Mouse (Mus musculus) gastrocnemius, postnatal 14 days (tissue): ENCODE results near the gene Grid1. TPM values are rescaled to one million over a fixed set of nuclear protein-coding genes. Genes with fewer than 3 reads are reported as not detected.

Source experiments
- DNase-seq: peaks from one replicate; pipeline ENCODE4 v3.0.0; 2021; ENCODE audit warnings: mixed read lengths
- intact Hi-C: fragments of 180-260 bp; cut with DNase I; formaldehyde crosslinking; loops from one replicate; pipeline ENCODE4 v1.15.1; 2025; ENCODE audit warnings: low total_unique reads
- long read RNA-seq, 2 experiments: library from polyadenylated mRNA; stranded (forward); transcript quantifications; one replicate each; pipeline ENCODE4 v2.0.0; 2021
- total RNA-seq, 2 experiments: library from RNA; stranded (reverse); gene quantifications; 2 replicates each; pipeline ENCODE4 v1.2.3; 2021

Grid1 gene
- total RNA-seq = under 1 TPM; 0.04 to 0.24 TPM
- long read RNA-seq, experiment 1 = 0 reads
- long read RNA-seq, experiment 2 = 0 reads

DNA sequence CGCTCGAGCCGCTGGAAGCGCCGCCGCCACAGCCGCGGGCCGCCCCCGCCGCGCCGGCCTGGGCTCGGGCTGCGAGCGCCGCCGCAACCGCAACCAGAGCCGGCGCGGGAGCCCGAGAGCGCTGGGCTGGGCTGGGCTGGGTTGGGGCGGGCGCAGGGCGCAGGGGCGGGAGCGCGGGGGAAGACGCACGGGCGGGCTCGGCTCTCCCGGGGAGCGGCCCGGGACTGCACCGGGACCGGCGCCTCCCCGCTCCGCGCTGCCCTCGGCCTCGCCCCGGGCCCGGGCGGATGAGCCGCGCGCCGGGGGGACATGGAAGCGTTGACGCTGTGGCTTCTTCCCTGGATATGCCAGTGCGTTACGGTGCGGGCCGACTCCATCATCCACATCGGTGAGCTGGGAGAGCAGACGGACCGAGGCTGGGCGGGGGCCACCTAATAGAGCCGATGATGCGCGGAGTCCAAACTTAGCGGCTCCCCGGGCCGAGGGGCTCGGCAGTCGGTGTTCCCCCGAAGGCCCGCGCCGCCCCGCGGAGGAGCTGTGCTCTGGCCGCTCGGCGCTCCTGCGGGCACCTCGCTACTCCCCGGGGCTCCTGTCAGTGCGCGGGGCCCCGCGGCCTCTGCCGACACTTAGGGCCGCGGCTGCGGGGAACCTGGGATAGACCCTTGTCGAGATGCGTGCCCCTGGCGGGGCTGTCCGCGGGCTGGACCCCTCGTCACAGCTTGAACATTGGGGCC is at the start of gene Grid1:
TSS of gene Grid1 (plus strand) at position 190 of the 734 bp plus-strand sequence.
- intact Hi-C loops = loop anchor here (5.0 kb wide), 1 partner anchor 287 kb away; no protein-coding TSS in a partner anchor
- no peak for DNase-seq

DNA sequence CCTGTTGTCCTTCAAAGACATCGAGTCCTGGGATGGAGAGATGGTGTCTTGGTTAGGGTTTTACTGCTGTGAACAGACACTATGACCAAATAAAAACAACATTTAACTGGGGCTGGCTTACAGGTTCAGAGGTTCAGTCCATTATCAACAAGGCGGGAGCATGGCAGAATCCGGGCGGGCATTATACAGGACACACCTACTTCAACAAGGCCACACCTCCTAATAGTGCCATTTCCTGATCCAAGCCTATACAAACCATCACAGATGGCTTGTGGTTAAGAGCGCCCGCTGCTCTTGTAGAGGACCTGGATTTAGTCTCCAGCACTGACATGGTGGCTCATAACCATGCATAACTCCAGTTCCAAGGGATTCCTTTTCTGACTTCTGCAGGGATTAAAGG is 49.4 kb upstream of the Grid1 start:
- intact Hi-C loops = no loop called here
- no peak for DNase-seq

DNA sequence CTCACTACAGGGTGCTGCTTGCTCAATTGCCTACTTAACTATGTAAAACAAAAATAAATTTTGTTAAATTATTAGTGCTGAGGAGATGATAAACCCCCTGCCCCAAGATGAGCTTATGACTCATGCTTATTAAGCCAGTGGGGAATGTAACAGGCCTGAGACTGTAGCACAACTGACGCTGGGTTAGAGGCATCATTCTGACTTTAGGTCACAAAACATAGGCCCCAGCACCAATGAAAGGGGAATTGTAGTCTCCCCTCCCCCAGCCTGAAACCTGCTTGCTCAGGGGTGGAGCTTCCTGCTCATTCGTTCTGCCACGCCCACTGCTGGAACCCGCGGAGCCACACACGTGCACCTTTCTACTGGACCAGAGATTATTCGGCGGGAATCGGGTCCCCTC is 48.3 kb upstream of the Grid1 start:
- intact Hi-C loops = no loop called here
- DNase-seq = no peak

DNA sequence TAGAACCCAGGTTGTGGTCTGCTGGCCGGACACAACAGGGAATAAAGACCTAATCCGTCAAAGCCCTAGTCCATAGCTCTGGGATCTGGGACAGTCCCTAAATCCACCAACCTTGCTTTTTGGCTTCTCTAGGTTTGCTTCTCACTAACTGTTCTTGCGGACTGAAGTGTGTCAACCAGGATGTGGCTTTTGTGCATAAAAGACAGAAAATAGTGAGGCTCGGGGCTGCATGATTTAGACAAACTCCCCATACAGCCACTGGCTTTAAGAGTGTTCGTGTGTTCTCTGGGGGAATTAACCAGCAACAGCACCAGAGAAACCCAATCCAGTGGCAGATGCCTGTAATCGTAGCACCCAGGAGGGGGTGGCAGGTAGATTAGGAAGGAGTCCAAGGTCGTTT is 47.8 kb upstream of the Grid1 start:
- no peak for DNase-seq
- intact Hi-C loops = no loop called here

DNA sequence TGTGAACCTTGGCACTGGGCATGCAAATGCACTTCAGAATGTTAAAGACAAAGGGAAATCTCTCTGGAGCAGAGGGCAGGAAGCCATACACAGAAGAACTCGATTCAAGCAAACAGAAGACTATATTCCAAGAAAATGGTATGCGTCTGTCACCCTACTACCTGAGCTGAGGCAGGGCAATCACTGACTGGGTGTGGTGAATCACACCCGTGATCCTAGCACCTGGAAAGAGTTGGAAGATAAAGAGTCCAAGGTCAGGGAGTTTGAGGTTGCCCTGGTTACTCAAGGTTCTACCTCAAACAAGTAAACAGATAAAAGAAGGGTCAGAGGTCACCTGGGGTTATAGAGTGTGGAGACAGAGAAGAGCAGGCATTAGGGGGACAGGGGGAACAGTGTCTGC is 46.2 kb upstream of the Grid1 start:
- no peak for DNase-seq
- intact Hi-C loops = loop anchor here (2.0 kb wide), 1 partner anchor 155 kb away; no protein-coding TSS in a partner anchor

DNA sequence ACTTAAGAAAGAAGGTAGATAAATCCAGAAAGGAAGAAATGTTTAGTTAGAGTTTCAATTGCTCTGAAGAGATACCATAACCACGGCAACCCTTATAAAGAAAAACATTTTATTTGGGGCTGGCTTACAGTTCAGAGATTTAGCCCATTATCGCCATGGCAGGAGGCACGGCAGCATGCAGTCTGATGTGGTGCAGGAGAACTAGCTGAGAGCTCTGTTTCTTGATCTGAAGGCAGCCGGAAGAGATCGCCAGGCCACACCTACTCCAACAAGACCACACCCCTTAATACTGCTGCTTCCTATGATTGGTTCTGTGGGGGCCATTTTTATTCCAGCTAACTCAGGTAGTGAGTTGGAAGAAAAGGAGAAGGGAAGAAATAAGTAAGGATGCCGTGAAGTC is 45.7 kb upstream of the Grid1 start:
- intact Hi-C loops = loop anchor here (2.0 kb wide), 1 partner anchor 155 kb away; no protein-coding TSS in a partner anchor
- DNase-seq = no peak

DNA sequence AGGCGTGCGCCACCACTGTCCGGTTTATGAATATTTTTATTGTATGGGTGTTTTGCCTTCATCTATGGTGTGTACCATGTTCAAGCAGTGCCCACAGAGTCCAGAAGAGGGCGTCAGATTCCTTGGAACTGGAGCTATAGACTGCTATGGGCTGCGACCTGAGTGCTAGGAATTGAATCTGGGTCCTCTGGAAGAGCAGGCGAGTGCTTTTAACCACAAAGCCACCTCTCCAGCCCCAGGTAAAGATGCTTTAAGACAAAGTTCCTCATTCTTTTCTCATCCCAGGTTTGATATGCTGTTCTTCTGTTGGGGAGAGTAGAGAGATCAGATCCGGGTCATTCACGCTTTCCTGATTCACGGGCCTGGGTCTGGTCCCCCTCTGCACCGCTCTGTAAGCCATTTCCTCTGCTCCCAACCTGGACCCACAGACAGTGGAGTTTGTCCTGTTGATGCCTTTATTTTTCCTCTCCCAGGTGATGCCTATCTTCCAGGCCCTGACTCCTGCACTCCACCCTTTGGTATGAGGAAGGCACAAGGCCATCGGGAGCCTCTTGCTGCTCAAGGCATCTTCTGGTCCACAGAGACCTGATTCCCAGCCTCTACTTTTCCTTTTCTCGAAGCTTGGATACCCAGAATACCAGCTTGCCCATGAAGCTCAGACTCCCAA is 43.1 kb upstream of the Grid1 start:
- intact Hi-C loops = no loop called here
- no peak for DNase-seq

DNA sequence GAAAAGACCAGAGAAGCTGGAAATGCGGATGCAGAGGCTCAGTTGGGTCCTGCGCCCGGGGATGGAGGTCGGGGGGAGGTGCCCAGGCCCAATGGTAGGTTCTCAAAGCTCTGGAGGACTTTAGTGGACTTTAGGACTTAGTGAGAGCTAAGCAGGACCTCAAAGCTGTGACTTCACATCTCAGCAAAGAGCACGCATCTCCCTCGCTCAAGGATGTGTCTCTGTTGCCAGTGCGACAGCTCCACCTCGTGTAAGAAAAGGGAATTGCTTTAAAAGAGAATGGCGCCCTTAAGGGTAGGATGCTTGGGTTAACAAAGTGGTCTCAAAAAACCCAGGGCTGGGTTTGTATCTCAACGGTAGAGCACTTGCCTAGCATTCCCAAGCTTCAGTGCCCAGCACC is 42.1 kb upstream of the Grid1 start:
- intact Hi-C loops = no loop called here
- peak; percentile 10 for DNase-seq

DNA sequence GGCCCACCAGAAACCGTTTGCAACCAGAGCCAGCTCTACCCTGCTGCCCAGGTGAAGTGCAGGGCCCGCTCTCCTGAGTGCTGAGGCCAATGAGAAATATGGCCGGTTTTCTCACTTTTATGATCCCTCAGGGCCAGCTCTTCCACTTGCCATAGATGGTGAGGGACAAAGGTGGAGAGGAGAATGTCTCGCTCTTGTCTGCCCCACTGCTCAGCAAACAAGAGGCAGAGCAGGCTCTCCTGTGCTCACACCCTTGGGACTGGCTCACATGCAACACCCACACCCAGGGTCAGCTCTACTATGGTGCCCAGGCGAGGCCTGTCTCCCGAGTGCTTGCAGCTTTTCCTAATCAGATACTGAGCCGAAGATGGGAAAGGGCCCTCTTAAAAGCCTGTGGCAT is 41.1 kb upstream of the Grid1 start:
- DNase-seq = no peak
- intact Hi-C loops = no loop called here

DNA sequence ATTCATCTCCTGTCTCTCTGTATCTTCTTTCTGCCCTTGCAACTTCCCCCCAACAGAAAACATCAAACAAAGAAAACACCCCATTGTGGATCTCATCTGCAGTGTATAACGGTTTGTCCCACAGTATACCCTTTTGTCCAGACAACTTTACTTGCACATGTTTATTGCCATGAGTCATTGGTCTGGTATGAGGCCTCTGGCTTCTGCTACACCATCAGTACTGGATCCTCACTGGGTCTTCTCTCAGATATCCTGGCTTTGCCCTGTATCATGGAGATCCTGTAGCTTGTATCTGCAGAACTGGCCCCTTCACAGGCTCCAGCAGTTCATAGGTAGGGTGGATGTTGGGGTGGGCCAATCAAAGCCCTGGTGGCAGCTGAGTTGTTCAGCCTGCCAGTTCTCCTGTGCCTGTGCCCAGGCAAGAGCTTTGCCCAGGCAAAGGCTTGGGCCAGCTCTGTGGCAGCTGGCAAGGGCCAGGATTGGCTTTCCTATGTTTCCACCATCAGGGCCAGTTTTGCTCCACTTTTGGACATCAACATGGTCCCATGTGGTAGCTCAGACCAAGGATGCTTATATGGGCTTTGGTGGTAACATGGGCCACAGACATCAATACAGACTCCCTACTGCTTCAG is 26.4 kb upstream of the Grid1 start:
- peak; percentile 17 for DNase-seq
- intact Hi-C loops = no loop called here

DNA sequence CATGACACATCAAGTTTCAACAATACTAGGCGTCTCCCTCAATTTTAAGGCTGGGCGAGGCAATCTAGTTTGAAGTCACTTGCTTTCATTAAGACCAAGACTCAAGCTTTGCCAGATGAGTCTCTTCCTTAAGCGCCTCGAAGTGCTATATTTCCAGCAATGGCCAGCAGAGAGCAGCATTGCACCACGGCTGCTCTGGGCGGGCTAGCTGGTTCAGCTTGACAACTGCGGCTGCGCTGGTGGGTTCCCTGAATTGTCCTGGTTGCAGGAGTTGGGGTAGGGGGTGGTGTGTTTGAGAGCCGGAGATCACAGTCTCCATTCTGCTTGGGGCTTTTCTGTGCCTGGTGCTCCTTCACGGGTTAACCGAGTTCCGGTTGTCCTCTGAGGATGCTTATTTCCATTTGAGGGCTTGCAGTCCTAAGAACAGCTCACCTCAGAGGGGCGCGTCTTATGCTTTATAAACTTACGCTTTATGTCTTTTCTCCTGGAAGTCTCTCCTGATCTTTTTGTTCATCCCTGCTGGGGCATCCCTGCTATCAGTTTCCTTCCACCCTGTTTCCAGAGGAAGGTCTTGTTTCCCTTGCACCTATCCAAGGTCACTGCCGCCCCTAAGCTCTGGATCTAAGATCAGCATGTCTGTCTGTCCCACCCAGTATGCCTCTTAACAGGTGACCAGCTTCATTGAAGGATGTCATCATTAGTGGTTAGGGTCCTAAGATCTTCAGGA is 9.0 kb upstream of the Grid1 start:
- intact Hi-C loops = no loop called here
- DNase-seq = peak; percentile 69

DNA sequence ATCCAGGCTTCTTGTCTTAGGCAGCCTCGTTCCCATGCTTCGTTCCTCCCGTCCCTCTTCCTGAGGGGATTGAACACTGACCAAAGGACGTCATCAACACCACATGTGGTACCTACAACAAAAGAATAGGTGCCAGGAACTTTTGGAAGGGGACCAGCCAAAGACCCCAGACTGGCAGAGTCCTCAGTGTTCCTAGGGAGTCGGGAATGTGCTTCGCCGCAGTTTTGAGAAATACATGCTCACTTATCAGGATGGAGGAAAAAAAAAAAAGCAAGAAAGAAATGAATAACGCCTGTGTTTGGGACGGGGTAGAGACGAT is 8.5 kb upstream of the Grid1 start:
- intact Hi-C loops = no loop called here
- no peak for DNase-seq

DNA sequence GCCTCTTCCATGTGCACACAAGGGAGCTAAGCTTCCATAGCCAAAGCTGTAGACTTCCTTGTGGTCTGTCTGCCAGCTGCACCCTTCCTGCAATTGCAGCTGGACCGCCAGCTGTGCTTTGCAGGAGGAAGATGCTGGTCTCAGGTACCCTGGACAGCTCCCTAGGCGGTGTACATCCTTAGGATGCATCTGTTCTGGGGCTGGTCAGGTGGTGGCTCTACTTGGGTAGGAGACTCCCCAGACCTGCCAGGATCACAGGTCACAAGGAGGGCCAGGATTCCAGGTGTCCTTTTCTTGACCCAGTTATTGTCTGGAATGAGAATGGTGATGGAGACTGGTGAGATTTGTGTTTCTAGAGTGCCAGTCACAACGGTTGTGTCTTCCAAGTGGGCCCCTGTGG is 3.6 kb upstream of the Grid1 start:
- no peak for DNase-seq
- intact Hi-C loops = loop anchor here (5.0 kb wide), 1 partner anchor 291 kb away; no protein-coding TSS in a partner anchor

DNA sequence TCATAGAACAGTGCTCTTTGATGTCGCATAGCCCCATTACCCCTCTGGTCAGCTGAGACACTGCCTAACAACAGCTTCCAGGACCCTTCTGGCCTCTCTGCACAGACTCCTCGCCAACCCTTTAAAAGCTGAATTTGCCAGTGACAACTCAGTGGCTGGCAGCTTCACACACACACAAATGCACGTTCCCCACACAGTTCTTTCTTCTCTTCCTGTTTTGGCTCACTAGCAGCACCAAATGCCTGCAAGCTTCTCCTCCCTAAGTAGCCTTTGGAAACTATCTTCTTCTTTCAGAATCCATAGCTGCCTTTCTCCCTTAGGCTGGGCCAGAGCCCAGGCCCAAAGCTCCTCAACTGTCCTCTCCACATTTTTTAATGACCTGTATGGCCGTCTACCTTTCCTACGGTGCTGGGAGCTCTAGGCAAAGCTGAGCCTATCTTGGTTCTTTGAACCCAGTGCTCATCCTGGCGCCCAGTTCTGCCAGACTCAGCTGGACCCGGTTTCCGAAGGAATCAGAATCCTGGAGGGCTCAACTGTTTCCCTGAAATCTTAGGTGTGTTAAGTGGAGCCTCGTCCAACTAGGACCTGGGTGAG is 1.4 kb upstream of the Grid1 start:
- intact Hi-C loops = loop anchor here (5.0 kb wide), 1 partner anchor 289 kb away; no protein-coding TSS in a partner anchor
- DNase-seq = no peak

DNA sequence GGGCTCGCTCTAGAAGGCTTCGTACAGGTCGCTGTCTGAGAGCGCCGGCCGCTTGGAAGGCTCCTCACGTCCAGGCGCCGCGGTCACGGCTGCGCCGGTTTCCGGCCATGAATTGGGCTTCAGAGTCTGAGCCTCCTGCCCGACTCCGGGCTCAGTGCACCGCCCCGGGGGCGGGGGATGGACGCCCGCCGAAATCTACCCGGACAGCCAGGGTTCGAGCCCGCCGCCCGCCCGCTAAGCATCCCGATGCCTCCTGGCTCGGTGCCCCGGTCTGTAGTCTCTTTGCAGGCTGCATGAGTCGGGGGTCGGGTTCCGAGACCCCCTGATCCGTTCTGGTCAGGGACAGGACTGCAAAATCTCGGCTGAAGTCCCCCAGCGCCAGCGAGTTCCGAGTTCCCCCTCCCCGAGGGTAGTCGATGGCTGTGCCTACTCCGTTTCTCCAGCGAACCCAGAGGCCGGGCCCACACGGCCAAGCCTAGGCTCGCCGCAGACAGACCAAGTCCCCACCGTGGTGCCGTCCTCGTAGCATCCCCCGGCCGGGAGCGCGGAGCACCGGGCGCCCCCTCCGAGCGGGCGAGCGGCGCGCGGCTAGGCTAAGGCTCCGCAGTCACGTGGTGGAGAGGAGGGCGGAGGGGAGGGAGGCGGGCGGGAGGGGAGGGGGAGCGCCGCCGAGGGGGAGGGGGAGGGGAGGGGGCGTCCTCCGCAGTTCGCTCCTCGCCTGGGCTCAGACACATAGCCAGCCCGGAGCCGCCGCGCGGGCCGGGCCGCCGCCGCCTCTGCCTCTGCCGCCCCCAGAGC is 588 bp upstream of the Grid1 start:
- no peak for DNase-seq
- intact Hi-C loops = loop anchor here (5.0 kb wide), 1 partner anchor 288 kb away; no protein-coding TSS in a partner anchor

DNA sequence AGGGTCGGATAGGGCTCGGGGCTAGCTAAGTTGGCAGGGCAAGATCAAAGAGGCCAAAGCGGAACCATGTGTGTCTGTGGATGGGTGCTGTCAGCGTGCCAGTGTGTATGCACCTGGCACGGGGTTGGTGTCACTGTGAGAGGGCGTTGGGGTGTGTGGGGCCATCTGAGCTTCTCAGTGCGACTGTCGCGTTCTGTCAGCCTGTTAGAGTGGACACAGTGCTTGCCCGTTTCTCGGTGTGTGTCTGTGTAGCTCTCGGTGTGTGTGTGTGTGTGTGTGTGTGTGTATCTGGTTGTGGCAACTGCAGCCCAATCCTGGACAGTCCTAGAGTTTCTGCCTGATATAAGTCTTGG is 721 bp downstream of the Grid1 start:
- intact Hi-C loops = no loop called here
- no peak for DNase-seq

DNA sequence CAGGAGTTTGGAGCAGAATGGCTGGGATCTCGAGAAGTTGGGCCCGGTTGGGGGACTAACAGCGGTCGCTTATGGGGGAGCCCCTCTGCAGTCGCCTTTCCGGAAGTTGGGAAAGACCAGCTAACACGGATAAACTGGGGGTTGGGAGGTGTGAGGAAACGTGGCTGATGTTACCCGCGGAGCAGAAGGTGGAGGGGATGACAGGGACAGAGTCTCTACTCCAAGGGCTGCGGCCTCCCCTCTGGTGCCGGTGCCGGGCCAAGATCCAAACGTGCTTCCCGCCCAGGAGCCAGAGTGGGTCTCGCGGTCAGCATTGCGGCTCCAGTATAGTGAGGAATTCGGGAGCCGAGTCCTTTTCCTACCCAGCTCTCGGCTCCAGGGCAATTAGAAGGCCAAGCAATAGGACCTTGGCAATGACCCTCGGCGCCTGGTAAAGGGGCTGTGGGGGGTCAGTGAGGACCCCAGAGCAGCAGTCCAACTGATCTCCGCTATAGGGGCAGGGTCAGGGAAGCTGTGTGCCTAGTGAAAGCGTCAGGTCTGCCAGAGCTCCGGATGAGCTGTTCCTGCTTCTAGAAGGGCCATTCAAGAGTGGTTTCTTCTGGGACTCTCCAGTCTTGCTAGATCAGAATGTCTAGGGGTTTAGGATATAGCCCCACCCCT is 1.4 kb downstream of the Grid1 start:
- intact Hi-C loops = no loop called here
- DNase-seq = no peak

DNA sequence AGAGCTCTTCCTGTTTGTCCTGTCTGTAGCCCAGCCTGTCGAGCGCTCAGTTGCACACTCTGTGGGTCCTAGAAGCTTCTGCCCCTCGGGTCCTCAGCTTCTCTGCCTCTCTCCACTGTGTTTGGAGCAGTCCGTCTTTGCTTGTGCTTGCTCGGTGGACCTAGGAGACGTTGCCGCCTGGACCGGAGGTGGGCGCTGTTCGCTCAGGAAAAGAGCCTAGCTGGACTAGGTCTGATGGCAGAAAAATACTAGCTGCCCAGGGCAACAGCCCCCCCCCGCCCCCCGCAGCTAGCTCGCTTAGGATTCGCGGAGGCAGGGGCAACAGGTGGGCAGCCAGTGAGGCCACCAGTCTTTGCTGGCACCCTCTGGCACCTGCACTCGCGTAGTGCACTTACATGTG is 3.2 kb downstream of the Grid1 start:
- intact Hi-C loops = no loop called here
- DNase-seq = no peak
